Mouse (Mus musculus): ENCODE results near the gene Hephl1. TPM values are rescaled to one million over a fixed set of nuclear protein-coding genes. Genes with fewer than 3 reads are reported as not detected.
A peak's percentile ranks its signal among the peaks of the same experiment; 100 is the strongest.

The Hephl1 gene
- polyA plus RNA-seq, 1 experiment from 2014 or later: 0.04 TPM

DNA sequence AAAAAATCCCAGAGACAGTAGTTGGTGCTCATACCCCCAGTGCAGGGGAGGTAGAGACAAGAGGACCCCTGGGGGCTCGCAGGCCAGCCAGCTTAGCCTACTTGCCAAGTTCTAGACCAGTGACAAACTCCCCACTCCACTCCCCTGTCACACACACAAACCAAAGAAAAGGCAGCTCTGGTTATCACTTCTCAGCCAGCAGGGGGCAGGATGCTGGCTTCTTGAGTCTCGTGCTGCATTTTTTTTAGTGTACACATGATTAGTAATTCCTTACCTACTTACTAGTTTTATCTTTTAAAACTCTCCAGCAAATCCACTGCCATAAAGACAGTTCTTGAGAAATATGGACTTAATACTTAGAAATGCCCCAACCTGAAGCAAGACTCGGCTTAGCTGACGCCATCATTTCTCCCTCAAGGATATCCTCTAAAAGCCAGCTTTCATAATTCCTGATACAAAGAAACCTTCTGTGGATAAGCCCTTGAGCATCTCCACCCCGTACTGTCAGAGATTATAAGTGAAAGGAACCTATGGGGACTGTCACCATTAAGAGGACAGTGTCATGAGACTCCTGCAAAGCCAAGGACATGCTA is 78.2 kb downstream of the Hephl1 start:
- WGBS: 67% methylated on average over 5 of the region's 5 CpGs
- H3K9ac ChIP-seq (replicated peaks): no peak overlapping the region
- peaks cover 7% of the 10 kb centered on the region; the same call in 1 of the 2 replicates for H3K36me3 ChIP-seq
- H3K9me3 ChIP-seq (replicated peaks): no peaks in the 10 kb centered on the region
- H3K4me2 ChIP-seq: no peak overlapping the region
- H3K27me3 ChIP-seq (replicated peaks): no peaks in the 10 kb centered on the region
- no peak for ATAC-seq (ENCODE audit: low FRiP score)
- H3K4me1 ChIP-seq: peaks cover 28% of the 10 kb centered on the region
- no peak overlapping the region for H3K4me3 ChIP-seq (replicated peaks)
- no peak overlapping the region for H3K27ac ChIP-seq (replicated peaks)

DNA sequence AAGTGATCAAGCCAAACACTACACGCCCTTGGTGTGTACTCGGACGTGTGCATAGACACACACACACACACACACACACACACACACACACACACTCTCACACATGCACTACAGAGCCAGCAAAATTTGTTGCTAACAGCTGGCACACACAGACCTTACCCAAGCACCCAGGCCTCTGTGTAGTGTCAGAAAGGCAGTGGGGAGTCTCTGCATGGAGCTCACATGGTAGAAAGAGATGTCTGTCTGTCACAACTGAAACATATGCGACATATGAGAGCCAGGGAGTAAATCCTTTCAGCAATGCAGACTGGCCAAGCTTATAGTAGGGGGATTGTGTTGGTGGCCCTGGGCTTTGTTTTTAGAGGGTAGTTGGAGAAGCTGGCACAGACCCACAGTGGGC is 79.1 kb downstream of the Hephl1 start:
- Histone ChIP-seq H3K4me1 (peaks cover 28% of the 10 kb centered on the region), H3K27ac (replicated peaks) (no peak overlapping the region), H3K27me3 (replicated peaks) (no peaks in the 10 kb centered on the region), H3K36me3 (peaks cover 7% of the 10 kb centered on the region; the same call in 1 of the 2 replicates), H3K9me3 (replicated peaks) (no peaks in the 10 kb centered on the region), H3K4me3 (replicated peaks) (no peak overlapping the region), H3K9ac (replicated peaks) (no peak overlapping the region), H3K4me2 (no peak overlapping the region)
- no peak for ATAC-seq (ENCODE audit: low FRiP score)
- WGBS: 92% methylated on average over 4 of the region's 4 CpGs

DNA sequence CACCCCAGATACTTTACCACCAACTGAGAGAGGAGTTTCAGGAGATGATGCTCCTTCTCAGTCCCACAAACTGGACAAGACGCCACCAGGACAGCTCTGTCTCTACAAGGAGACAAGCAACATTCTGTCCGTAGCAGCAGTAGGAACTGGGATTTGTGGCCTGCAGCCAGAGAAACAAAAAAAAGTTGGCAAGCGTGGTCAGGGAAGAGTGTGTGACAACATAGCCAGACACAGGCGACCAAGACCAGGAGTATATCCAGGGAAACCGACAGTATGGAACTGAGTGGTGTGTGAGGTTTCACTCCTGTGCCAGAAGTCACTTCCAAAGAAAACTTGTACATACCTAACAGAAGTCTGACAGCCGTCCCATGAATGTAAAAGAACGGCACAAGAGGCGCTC is 81.1 kb downstream of the Hephl1 start:
- H3K36me3 ChIP-seq: peaks cover 7% of the 10 kb centered on the region; the same call in 1 of the 2 replicates
- H3K27me3 ChIP-seq (replicated peaks): no peaks in the 10 kb centered on the region
- H3K4me2 ChIP-seq: no peak overlapping the region
- H3K9me3 ChIP-seq (replicated peaks): no peaks in the 10 kb centered on the region
- H3K9ac ChIP-seq (replicated peaks): no peak overlapping the region
- no peak overlapping the region for H3K4me3 ChIP-seq (replicated peaks)
- H3K27ac ChIP-seq (replicated peaks): no peak overlapping the region
- 70% methylated on average over 8 of the region's 8 CpGs for WGBS
- H3K4me1 ChIP-seq: peaks cover 13% of the 10 kb centered on the region
- ATAC-seq (ENCODE audit: low FRiP score): 0 out of 2 replicates have a peak, but pooled peaks have one; percentile 30

DNA sequence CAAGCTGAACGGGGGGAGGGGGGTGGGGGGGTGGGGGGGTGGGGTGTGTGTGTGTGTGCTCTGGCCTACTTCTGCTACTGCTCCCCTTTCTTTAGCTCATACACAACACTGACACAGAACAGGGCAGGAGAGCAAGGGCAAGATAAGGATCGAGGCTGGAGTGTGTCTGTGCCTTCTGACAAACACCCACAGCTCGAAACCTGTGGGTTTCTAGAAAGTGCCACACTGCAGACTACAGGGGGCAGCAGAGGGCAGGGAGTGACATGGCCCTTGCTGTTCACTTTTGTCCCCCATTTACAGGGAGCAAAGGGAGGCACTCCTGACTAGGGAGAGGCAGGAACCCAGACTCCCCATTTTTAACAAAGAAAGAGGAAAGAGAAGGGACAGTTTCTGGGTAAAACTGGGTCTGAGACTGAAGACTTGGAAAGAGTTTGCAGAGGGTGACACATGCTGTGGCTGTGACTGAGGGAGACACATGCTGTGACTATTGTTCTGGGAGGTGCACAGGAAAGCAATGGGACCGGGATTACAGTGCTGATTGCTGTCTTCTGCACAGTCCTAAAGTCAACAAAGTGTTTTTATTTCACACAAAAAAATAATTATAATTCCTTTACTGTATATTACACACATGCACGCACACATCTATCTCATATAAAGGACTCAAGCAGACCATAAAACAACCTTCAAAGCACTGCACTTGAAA is 82.7 kb downstream of the Hephl1 start:
- H3K4me2 ChIP-seq: no peak overlapping the region
- no peak for ATAC-seq (ENCODE audit: low FRiP score)
- H3K4me1 ChIP-seq: peaks cover 7% of the 10 kb centered on the region
- no peak overlapping the region for H3K4me3 ChIP-seq (replicated peaks)
- no peaks in the 10 kb centered on the region for H3K9me3 ChIP-seq (replicated peaks)
- peaks cover 7% of the 10 kb centered on the region; the same call in 1 of the 2 replicates for H3K36me3 ChIP-seq
- no peak overlapping the region for H3K9ac ChIP-seq (replicated peaks)
- WGBS: 55% methylated on average over 5 of the region's 5 CpGs
- H3K27me3 ChIP-seq (replicated peaks): no peaks in the 10 kb centered on the region
- no peak overlapping the region for H3K27ac ChIP-seq (replicated peaks)

DNA sequence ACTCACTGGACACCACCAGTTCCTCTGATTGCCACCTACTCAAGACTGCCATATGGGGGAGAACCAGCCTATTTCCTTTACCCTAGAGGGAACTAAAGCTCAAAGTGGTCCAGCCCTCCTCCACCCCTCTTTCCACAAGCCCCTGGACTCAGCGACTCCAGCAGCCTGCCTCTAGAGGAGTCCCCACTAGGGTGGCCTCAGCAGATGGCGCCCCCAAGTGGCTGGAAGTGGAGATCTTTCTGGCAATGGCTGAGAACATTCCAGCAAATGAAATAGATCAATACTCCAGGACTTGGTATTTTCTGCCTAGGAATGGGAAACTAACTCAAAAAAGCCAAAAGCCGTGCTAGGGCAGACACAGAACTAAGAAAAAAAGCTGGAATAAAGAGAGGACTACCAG is 84.2 kb downstream of the Hephl1 start:
- 69% methylated on average over 3 of the region's 3 CpGs for WGBS
- ATAC-seq (ENCODE audit: low FRiP score): no peak
- no peaks in the 10 kb centered on the region for H3K27me3 ChIP-seq (replicated peaks)
- H3K27ac ChIP-seq (replicated peaks): no peak overlapping the region
- no peak overlapping the region for H3K4me3 ChIP-seq (replicated peaks)
- peaks cover 3% of the 10 kb centered on the region for H3K4me1 ChIP-seq
- H3K9me3 ChIP-seq (replicated peaks): no peaks in the 10 kb centered on the region
- no peak overlapping the region for H3K4me2 ChIP-seq
- H3K36me3 ChIP-seq: peaks cover 4% of the 10 kb centered on the region; the same call in 1 of the 2 replicates
- no peak overlapping the region for H3K9ac ChIP-seq (replicated peaks)

DNA sequence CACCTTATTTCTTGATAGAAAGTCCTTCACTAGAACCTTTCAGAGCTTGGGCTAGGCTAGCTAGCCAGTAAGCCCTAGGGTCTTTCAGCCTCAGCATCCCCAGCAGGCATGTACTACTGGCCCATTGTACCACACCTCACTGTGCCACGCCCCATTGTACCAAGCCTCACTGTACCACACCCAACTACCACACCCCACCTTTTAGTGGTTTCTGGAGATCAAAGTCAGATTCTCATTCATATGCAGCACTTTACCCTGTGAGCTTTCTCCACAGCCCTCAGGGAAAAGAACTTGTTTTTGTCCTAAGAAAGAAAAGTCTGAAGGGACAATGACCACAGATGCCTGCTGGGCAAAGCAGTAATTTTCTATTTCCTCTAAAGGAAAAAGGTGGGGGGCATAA is 88.9 kb downstream of the Hephl1 start:
- H3K4me1 ChIP-seq: no peaks in the 10 kb centered on the region
- no peak for ATAC-seq (ENCODE audit: low FRiP score)
- WGBS: 96% methylated on average over 1 of the region's 1 CpGs
- peaks cover 22% of the 10 kb centered on the region for H3K36me3 ChIP-seq
- H3K27ac ChIP-seq (replicated peaks): no peak overlapping the region
- H3K27me3 ChIP-seq (replicated peaks): no peaks in the 10 kb centered on the region
- H3K9me3 ChIP-seq (replicated peaks): no peaks in the 10 kb centered on the region
- no peak overlapping the region for H3K9ac ChIP-seq (replicated peaks)
- H3K4me3 ChIP-seq (replicated peaks): no peak overlapping the region
- H3K4me2 ChIP-seq: no peak overlapping the region

DNA sequence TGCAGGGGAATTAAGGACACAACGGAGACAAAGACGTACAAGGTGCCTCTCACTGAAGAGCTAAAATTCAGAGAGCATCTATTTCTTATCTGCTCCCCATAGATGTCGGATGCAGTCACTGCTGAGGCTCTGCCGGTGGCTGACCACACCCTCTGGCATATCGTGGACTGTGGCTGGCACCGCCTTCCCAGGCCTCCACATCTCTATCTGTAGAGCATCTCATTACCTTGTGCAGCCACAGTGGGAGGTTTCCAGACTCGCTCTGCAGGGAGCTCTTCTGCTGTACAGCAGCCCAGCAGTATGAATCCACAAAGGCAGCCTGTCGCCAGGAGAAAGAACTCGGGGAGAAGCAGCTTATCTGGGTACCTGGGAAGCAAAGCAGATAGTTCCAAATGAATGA is 90.8 kb downstream of the Hephl1 start:
- H3K9me3 ChIP-seq (replicated peaks): no peaks in the 10 kb centered on the region
- no peaks in the 10 kb centered on the region for H3K4me1 ChIP-seq
- no peaks in the 10 kb centered on the region for H3K27me3 ChIP-seq (replicated peaks)
- H3K4me3 ChIP-seq (replicated peaks): no peak overlapping the region
- ATAC-seq (ENCODE audit: low FRiP score): no peak
- WGBS: 84% methylated on average over 9 of the region's 9 CpGs
- no peak overlapping the region for H3K9ac ChIP-seq (replicated peaks)
- H3K27ac ChIP-seq (replicated peaks): no peak overlapping the region
- H3K4me2 ChIP-seq: no peak overlapping the region
- peaks cover 22% of the 10 kb centered on the region for H3K36me3 ChIP-seq

GRCm38 (mm10) chr9:15020561-15021080 is 91.3 kb downstream of the Hephl1 start:
- Histone ChIP-seq H3K27ac (replicated peaks) (no peak overlapping the region), H3K27me3 (replicated peaks) (no peaks in the 10 kb centered on the region)

DNA sequence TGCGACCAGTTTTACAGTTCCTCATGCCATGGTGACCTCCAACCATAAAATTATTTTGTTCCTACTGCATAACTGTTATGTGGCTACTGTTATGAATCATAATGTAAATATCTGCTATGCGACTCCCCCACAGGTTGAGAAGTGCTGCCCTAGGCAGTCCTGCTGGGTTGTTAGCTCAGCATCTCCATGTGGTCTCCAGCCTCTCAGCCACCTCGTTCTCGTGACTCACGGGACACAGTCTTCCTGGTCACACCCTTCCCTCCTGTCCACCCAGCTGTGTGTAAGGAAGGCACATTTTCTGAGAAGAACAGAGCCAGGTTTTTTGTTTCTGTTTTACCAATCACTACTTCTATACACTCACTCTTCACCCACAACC is 93.2 kb downstream of the Hephl1 start:
- peaks cover 26% of the 10 kb centered on the region for H3K36me3 ChIP-seq
- no peak overlapping the region for H3K4me2 ChIP-seq
- no peaks in the 10 kb centered on the region for H3K27me3 ChIP-seq (replicated peaks)
- no peak overlapping the region for H3K4me3 ChIP-seq (replicated peaks)
- H3K27ac ChIP-seq (replicated peaks): no peak overlapping the region
- no peak for ATAC-seq (ENCODE audit: low FRiP score)
- H3K9me3 ChIP-seq (replicated peaks): no peaks in the 10 kb centered on the region
- WGBS: 85% methylated on average over 5 of the region's 5 CpGs
- no peaks in the 10 kb centered on the region for H3K4me1 ChIP-seq
- no peak overlapping the region for H3K9ac ChIP-seq (replicated peaks)

More at GRCm38 (mm10) chr9:15020561-15021080, 91.3 kb downstream of the Hephl1 start:
- Histone ChIP-seq H3K4me3 (replicated peaks) (no peak overlapping the region), H3K4me1 (no peaks in the 10 kb centered on the region), H3K9ac (replicated peaks) (no peak overlapping the region), H3K36me3 (peaks cover 22% of the 10 kb centered on the region), H3K9me3 (replicated peaks) (no peaks in the 10 kb centered on the region), H3K4me2 (no peak overlapping the region)
- ATAC-seq (ENCODE audit: low FRiP score): no peak
- 93% methylated on average over 5 of the region's 5 CpGs for whole genome bisulfite sequencing

DNA sequence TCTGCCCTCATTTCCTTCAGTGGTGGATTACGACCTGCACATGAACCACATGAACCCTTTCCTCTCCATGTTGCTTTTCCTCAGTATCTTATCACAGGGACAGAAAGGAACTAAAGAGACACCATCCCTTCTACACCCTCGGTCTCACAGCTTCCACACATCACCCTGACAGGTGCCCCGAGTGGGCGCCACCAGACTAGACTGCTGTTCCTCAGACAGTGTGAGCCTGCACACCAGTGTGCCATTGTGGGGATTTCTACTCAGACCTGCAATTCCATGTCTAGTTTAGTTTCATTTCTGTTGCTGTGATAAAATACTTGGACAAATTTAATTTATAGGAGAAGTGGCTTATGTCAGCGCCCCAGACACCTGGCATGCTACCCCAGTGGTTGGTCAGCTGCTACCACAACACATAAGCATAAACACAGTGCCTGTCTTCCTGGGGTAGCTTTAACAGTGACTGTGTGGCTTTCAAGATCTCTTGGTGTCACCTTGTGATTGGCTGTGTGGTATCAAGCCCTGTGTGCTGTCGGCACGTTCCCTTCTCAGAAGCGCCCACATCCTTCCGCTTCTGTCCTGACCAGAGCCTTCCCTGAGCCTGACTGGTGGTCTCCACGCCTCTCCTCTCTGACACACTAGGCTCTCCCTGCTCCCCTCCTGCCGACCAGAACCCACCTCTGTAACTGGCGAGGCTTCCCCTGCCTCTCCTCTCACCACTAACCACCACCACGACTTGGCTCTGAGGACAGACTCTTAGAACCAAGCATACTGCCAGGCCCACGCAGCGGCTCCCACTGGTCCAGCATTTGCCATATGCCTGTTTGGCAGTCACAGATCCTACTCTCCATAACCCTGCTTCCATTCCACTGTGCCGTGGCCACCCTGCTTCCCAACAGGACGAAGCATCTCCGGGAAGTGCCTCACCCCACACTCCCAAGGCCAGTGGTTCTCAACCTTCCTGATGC is 93.8 kb downstream of the Hephl1 start:
- Histone ChIP-seq H3K36me3 (peaks cover 28% of the 10 kb centered on the region), H3K9me3 (replicated peaks) (no peaks in the 10 kb centered on the region), H3K4me2 (no peak overlapping the region), H3K4me1 (no peaks in the 10 kb centered on the region), H3K4me3 (replicated peaks) (no peak overlapping the region), H3K27ac (replicated peaks) (no peak overlapping the region), H3K27me3 (replicated peaks) (no peaks in the 10 kb centered on the region), H3K9ac (replicated peaks) (no peak overlapping the region)
- no peak for ATAC-seq (ENCODE audit: low FRiP score)
- WGBS: 88% methylated on average over 18 of the region's 18 CpGs

- no peaks in the 10 kb centered on the region for H3K9me3 ChIP-seq (replicated peaks)
- no peak overlapping the region for H3K4me3 ChIP-seq (replicated peaks)
- H3K9ac ChIP-seq (replicated peaks): no peak overlapping the region
- no peak overlapping the region for H3K4me2 ChIP-seq
- H3K27me3 ChIP-seq (replicated peaks): no peaks in the 10 kb centered on the region
- no peak overlapping the region for H3K27ac ChIP-seq (replicated peaks)
- 53% methylated on average over 7 of the region's 7 CpGs for WGBS
- peaks cover 19% of the 10 kb centered on the region for H3K36me3 ChIP-seq
- no peaks in the 10 kb centered on the region for H3K4me1 ChIP-seq
- ATAC-seq (ENCODE audit: low FRiP score): peak; percentile 71; the same call in 1 of the 2 replicates
Observed at GRCm38 (mm10) chr9:15015223-15015956, 96.5 kb downstream of the Hephl1 start.

Data from neural tube, embryonic 15.5 days (tissue).